Mouse (Mus musculus) kidney, adult 2 months (tissue): ENCODE measurements around the gene Pigw. TPM values are rescaled to one million over a fixed set of nuclear protein-coding genes. Genes with fewer than 3 reads are reported as not detected.
A peak's percentile ranks its signal among the peaks of the same experiment; 100 is the strongest.

ENCODE experiments used
- DNase-seq: peaks from one replicate; pipeline ENCODE4 v3.0.0; 2021
- H3K27ac ChIP-seq: fragments of 200-500 bp; 2 replicates; pipeline ENCODE4 v1.5.1; 2012; ENCODE audit warnings: low read depth, low read length, control low read depth, inconsistent platforms; ENCODE audit not compliant: insufficient read depth
- H3K27me3 ChIP-seq: fragments of 200-500 bp; replicated peaks from 2 replicates; pipeline ENCODE4 v1.6.1; 2012; ENCODE audit warnings: mild to moderate bottlenecking, moderate library complexity, low read length, inconsistent platforms; ENCODE audit not compliant: control insufficient read depth, insufficient read depth
- H3K36me3 ChIP-seq: fragments of 200-500 bp; 2 replicates; pipeline ENCODE4 v1.6.1; 2012; ENCODE audit warnings: mild to moderate bottlenecking, moderate library complexity, low read length, inconsistent platforms; ENCODE audit not compliant: control insufficient read depth, insufficient read depth
- H3K4me1 ChIP-seq: fragments of 200-500 bp; 2 replicates; pipeline ENCODE4 v1.6.1; 2011; ENCODE audit warnings: low read length; ENCODE audit not compliant: control insufficient read depth, insufficient read depth
- H3K4me3 ChIP-seq: fragments of 200-500 bp; 2 replicates; pipeline ENCODE4 v1.5.1; 2011; ENCODE audit warnings: mild to moderate bottlenecking, low read depth, low read length, control low read depth; ENCODE audit not compliant: insufficient read depth
- CTCF ChIP-seq: fragments of 200-500 bp; conservative IDR thresholded peaks from 2 replicates; pipeline ENCODE4 v1.5.1; 2011; ENCODE audit warnings: low read depth, mild to moderate bottlenecking, control low read depth, low read length, moderate library complexity, mixed read lengths; ENCODE audit not compliant: insufficient read depth, insufficient read length
- POLR2A ChIP-seq: fragments of 200-500 bp; IDR thresholded peaks from one replicate; pipeline ENCODE4 v1.6.1; 2011; ENCODE audit warnings: low read depth, low read length, control low read depth
- WGBS: fragments of 180-500 bp; shearing (Covaris S2); methylation state at CpG from one replicate; pipeline ENCODE4 v1.1.7; 2018; 5-methylcytosine and 5-hydroxymethylcytosine counted together
- polyA plus RNA-seq: library from polyadenylated mRNA; depleted of rRNA; stranded (reverse); fragments of >200 nt; gene quantifications from 2 replicates; pipeline ENCODE4 v1.2.3, GENCODE M21; 2012

The Pigw gene
- polyA plus RNA-seq, 1 experiment, result 2.3 TPM

GRCm38 (mm10) chr11:84891705-84892104 lies 11.6 kb upstream of the Pigw start:
- WGBS, result 92% methylated on average over 7 of the region's 7 CpGs
- TF ChIP-seq POLR2A (no peak), CTCF (no peak)
- no peak overlapping the region for H3K27ac ChIP-seq
- DNase-seq, result no peak
- H3K27me3 ChIP-seq, result no peaks in the 10 kb centered on the region
- peaks cover 4% of the 10 kb centered on the region; the same call in 1 of the 2 replicates for H3K36me3 ChIP-seq
- H3K4me1 ChIP-seq, result no peaks in the 10 kb centered on the region
- no peak overlapping the region for H3K4me3 ChIP-seq

- DNase-seq, result no peak
- H3K27ac ChIP-seq, result no peak overlapping the region
- H3K36me3 ChIP-seq, result peaks cover 5% of the 10 kb centered on the region; the same call in 1 of the 2 replicates
- no peak overlapping the region for H3K4me3 ChIP-seq
- no peak for TF ChIP-seq CTCF
- TF ChIP-seq POLR2A, result no peak
- WGBS, result 55% methylated on average over 2 of the region's 2 CpGs
- H3K4me1 ChIP-seq, result peaks cover 6% of the 10 kb centered on the region; the same call in 1 of the 2 replicates
- no peaks in the 10 kb centered on the region for H3K27me3 ChIP-seq
These were observed 9.4 kb upstream of the Pigw start for GRCm38 (mm10) chr11:84889492-84889891.

GRCm38 (mm10) chr11:84888025-84888424 lies 7.9 kb upstream of the Pigw start:
- no peak overlapping the region for H3K4me3 ChIP-seq
- peaks cover 5% of the 10 kb centered on the region; the same call in 1 of the 2 replicates for H3K36me3 ChIP-seq
- H3K27ac ChIP-seq, result no peak overlapping the region
- 93% methylated on average over 8 of the region's 8 CpGs for WGBS
- no peaks in the 10 kb centered on the region for H3K27me3 ChIP-seq
- DNase-seq, result no peak
- no peak for TF ChIP-seq CTCF
- TF ChIP-seq POLR2A, result no peak
- H3K4me1 ChIP-seq, result peaks cover 6% of the 10 kb centered on the region; the same call in 1 of the 2 replicates

DNA sequence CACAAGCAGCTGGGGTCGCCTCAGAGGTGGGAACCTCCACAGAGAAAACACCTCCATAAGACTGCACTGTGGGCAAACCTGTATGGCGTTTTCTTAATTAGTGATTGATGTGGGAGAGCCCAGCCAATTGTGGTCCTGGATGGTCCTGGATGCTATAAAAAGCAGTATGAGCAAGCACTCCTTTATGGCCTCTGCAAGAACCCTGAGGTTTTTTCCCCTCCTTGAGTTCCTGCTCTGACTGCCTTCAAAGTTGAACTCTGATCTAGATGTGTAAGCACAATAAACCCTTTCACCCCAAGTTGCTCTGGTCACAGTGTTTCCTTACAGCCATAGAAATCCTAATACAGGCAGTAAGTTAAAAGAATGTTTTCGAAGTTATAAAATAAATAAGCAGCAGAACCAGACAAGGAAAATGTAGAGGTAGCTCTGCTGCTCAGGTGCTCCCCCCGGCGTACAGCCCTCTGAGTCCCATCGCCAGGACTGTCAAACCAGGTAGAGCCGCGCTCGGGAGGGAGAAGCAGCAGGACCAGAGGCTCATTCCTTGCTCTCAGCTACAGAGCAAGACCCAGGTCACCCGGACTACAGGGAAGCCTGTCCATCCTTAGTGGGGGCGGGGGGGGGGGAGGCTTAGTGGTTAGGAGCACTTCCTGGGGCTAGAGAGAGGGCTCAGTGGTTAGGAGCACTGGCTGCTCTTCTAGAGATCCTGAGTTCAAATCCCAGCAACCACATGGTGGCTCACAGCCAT lies 6.9 kb upstream of the Pigw start:
- Histone ChIP-seq H3K27me3 (no peaks in the 10 kb centered on the region), H3K36me3 (peaks cover 5% of the 10 kb centered on the region; the same call in 1 of the 2 replicates), H3K4me1 (peaks cover 6% of the 10 kb centered on the region; the same call in 1 of the 2 replicates), H3K27ac (peak overlapping the region; percentile 78), H3K4me3 (no peak overlapping the region)
- no peak for TF ChIP-seq CTCF
- TF ChIP-seq POLR2A, result no peak
- peak; percentile 40 for DNase-seq
- 71% methylated on average over 11 of the region's 11 CpGs for WGBS

- Histone ChIP-seq H3K36me3 (peaks cover 5% of the 10 kb centered on the region; the same call in 1 of the 2 replicates), H3K27ac (peak overlapping the region; percentile 78), H3K4me1 (peaks cover 6% of the 10 kb centered on the region; the same call in 1 of the 2 replicates), H3K4me3 (no peak overlapping the region), H3K27me3 (no peaks in the 10 kb centered on the region)
- WGBS, result 65% methylated on average over 5 of the region's 5 CpGs
- TF ChIP-seq CTCF, result no peak
- no peak for TF ChIP-seq POLR2A
- DNase-seq, result peak; percentile 67
These were observed 6.2 kb upstream of the Pigw start for GRCm38 (mm10) chr11:84886236-84886635.

DNA sequence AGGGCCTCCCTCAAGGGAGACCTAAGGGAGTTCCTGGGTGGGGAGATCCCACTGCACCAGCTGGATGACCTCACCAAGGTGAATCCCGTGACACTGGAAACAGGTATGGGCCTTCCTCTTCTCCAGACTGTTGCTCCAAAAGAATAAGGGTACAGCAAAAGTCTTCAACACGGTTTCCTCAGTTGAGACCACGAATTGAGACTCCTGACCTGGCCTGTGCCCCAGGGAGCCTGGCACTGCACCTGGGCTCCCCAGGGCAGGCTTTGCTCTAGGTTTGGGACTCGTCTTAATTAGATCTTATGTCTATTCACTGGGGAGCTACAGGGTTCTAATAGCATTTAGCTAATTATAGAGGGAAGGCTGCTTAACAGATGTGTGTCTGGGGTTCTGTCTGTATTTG lies 5.2 kb upstream of the Pigw start:
- no peak for DNase-seq
- no peak for TF ChIP-seq CTCF
- no peak for TF ChIP-seq POLR2A
- WGBS, result 81% methylated on average over 4 of the region's 4 CpGs
- H3K4me3 ChIP-seq, result no peak overlapping the region
- peaks cover 5% of the 10 kb centered on the region; the same call in 1 of the 2 replicates for H3K36me3 ChIP-seq
- H3K27me3 ChIP-seq, result no peaks in the 10 kb centered on the region
- peaks cover 6% of the 10 kb centered on the region; the same call in 1 of the 2 replicates for H3K4me1 ChIP-seq
- peak overlapping the region; percentile 9; the same call in 1 of the 2 replicates for H3K27ac ChIP-seq

GRCm38 (mm10) chr11:84882346-84882745 lies 2.3 kb upstream of the Pigw start:
- WGBS, result 94% methylated on average over 7 of the region's 7 CpGs
- DNase-seq, result no peak
- TF ChIP-seq CTCF (no peak), POLR2A (no peak)
- Histone ChIP-seq H3K27me3 (no peaks in the 10 kb centered on the region), H3K4me1 (peaks cover 9% of the 10 kb centered on the region; the same call in 1 of the 2 replicates), H3K27ac (no peak overlapping the region), H3K4me3 (no peak overlapping the region), H3K36me3 (peaks cover 1% of the 10 kb centered on the region; the same call in 1 of the 2 replicates)
